Comparison of ENCODE assay signal across 8 mouse cellular contexts in genomic region chr4:149075871-149076575, GRCm38 (mm10). TPM values are rescaled to one million over a fixed set of nuclear protein-coding genes. Genes with fewer than 3 reads are reported as not detected.
DNase-seq lines count a peak whose midpoint lies in the region; ATAC-seq lines count a peak whose summit lies in the region.

No protein-coding gene starts in this region.

- H3K9ac ChIP-seq in intestine, embryonic 15.5 days, result no peak overlapping the region

- H3K4me1 ChIP-seq in intestine, embryonic 15.5 days (replicated peaks), result 0 out of 2 replicates have a peak, but pooled peaks cover 10% of the 10 kb centered on the region

- no peaks in the 10 kb centered on the region for H3K27me3 ChIP-seq in intestine, embryonic 15.5 days (replicated peaks)

- no peak overlapping the region for H3K4me2 ChIP-seq in intestine, embryonic 15.5 days (replicated peaks)

- WGBS in intestine, embryonic 15.5 days, result 29% methylated on average over 10 of the region's 10 CpGs

- H3K4me3 ChIP-seq in intestine, embryonic 15.5 days (replicated peaks), result no peak overlapping the region

- DNase-seq in adrenal gland, adult (ENCODE audit: inconsistent age in 2 of 2, low spot score in 1 of 2), result peak; percentile 84 to 96
- DNase-seq in embryo, embryonic 10.5 days (ENCODE audit: low spot score), result peak; percentile 83
- DNase-seq in gastrocnemius, postnatal 36 days, result peak; percentile 26 to 29
- peak; percentile 70 to 84 for DNase-seq in left cerebral cortex, postnatal 14 days (ENCODE audit: low spot score in 2 of 2)
- peak; percentile 77 for DNase-seq in mesoderm, embryonic 11.5 days (ENCODE audit: low read depth, low spot score)
- peak; percentile 55 to 64 for DNase-seq in right cerebral cortex, postnatal 36 days (ENCODE audit: low spot score in 2 of 2)

- peak; percentile 85 for ATAC-seq in intestine, embryonic 15.5 days
- ATAC-seq in erythroid progenitor cell, adult 5-6 weeks (replicated peaks; ENCODE audit: low FRiP score, poor library complexity, severe bottlenecking), result no peak

- peaks cover 16% of the 10 kb centered on the region; the same call in 1 of the 2 replicates for H3K36me3 ChIP-seq in intestine, embryonic 15.5 days

- H3K9me3 ChIP-seq in intestine, embryonic 15.5 days, result no peaks in the 10 kb centered on the region

- no peak overlapping the region for H3K27ac ChIP-seq in intestine, embryonic 15.5 days

- intact Hi-C loops in gastrocnemius, postnatal 36 days (cut with DNase I), result loop anchor here (5.0 kb wide), 1 partner anchor 374 kb away; no protein-coding TSS in a partner anchor
- intact Hi-C loops in left cerebral cortex, postnatal 14 days (cut with DNase I), result loop anchor here (2.0 kb wide), 1 partner anchor 61 kb away; the partner anchor contains the start of gene Cenps

RNA-seq across cellular contexts. Expression of gene Pex14, which starts 23.7 kb away (rescaled TPM):
- total RNA-seq in gastrocnemius, postnatal 36 days (2021), result 10 to 100 TPM; 18.6 to 20.2 TPM
- polyA plus RNA-seq in intestine, embryonic 15.5 days (2015; fragmentation: Nextera tagmentation; extraction: Ambion mirVana), result 52.1 and 54.8 TPM in 2 replicates
- total RNA-seq in left cerebral cortex, postnatal 14 days (2021), result 10 to 100 TPM; 36.5 to 41.7 TPM
- 3.2 and 5.4 TPM in 2 replicates for total RNA-seq in erythroid progenitor cell, adult 5-6 weeks (2015; ENCODE audit: low replicate concordance)
- 0.91 and 3.0 TPM in 2 replicates for total RNA-seq in erythroid progenitor cell, adult 5-6 weeks (2017; ENCODE audit: low replicate concordance)

RNA-seq across cellular contexts. Expression of gene Dffa, which starts 27.9 kb away (rescaled TPM):
- 10 to 100 TPM; 57.5 to 65.1 TPM for total RNA-seq in gastrocnemius, postnatal 36 days (2021)
- polyA plus RNA-seq in intestine, embryonic 15.5 days (2015; fragmentation: Nextera tagmentation; extraction: Ambion mirVana), result 44.9 and 48.3 TPM in 2 replicates
- 10 to 100 TPM; 58.3 to 61.6 TPM for total RNA-seq in left cerebral cortex, postnatal 14 days (2021)
- 1.8 and 10.5 TPM in 2 replicates for total RNA-seq in erythroid progenitor cell, adult 5-6 weeks (2015; ENCODE audit: low replicate concordance)
- total RNA-seq in erythroid progenitor cell, adult 5-6 weeks (2017; ENCODE audit: low replicate concordance), result 3.0 and 4.2 TPM in 2 replicates

RNA-seq across cellular contexts. Expression of gene Cort, which starts 50.5 kb away (rescaled TPM):
- not detected for total RNA-seq in gastrocnemius, postnatal 36 days (2021)
- polyA plus RNA-seq in intestine, embryonic 15.5 days (2015; fragmentation: Nextera tagmentation; extraction: Ambion mirVana), result not detected in 2 replicates
- total RNA-seq in left cerebral cortex, postnatal 14 days (2021), result 10 to 100 TPM; 16.3 to 21.3 TPM
- total RNA-seq in erythroid progenitor cell, adult 5-6 weeks (2015; ENCODE audit: low replicate concordance), result not detected in 2 replicates
- total RNA-seq in erythroid progenitor cell, adult 5-6 weeks (2017; ENCODE audit: low replicate concordance), result not detected in 2 replicates

Comparison
In these comparisons a context has a peak if more than half of its experiments do, and no peak if none do; other contexts are left out.
1. DNase-seq: peak in every context shown above with its lines; median percentile 90 in adrenal gland, adult; 83 in embryo, embryonic 10.5 days; 77 in left cerebral cortex, postnatal 14 days; 77 in mesoderm, embryonic 11.5 days; 60 in right cerebral cortex, postnatal 36 days; 28 in gastrocnemius, postnatal 36 days.
2. RNA of gene Dffa, which starts 27.9 kb away (total RNA-seq): 57.5 to 65.1 TPM in gastrocnemius, postnatal 36 days and 58.3 to 61.6 TPM in left cerebral cortex, postnatal 14 days; 1.8 to 10.5 TPM in erythroid progenitor cell, adult 5-6 weeks; every median in the first group is over 4 times any median in the second.
3. RNA of gene Cort, which starts 50.5 kb away (total RNA-seq): 16.3 to 21.3 TPM in left cerebral cortex, postnatal 14 days; not detected in gastrocnemius, postnatal 36 days and not detected in erythroid progenitor cell, adult 5-6 weeks; every median in the first group is over 10 times any median in the second.